Mouse (Mus musculus): ENCODE results near the gene Mprip.

DNA sequence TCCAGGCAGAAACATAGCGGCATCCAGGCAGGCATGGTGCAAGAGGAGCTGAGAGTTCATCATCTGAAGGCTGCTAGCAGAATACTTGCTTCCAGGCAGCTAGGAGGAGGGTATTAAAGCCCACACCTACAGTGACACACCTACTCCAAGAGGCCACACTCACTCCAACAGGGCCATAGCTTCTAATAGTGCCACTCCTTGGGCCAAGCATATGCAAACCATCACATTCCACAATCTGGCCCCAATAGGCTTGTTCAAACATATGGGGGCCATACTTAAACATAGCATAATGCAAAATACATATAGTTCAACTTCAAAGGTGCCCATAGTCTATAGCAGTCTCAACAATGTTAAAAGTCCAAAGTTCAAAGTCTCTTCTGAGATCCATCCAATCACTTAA lies 128.2 kb downstream of the Mprip start:
- no peak for TF ChIP-seq CTCF (IDR thresholded peaks at IDR 0.05; ENCODE audit: extremely low read depth, insufficient read depth, low read length)
- no peak for TF ChIP-seq POLR2A (IDR thresholded peaks at IDR 0.05; ENCODE audit: extremely low read depth, insufficient read depth, low read length)
